ENCODE assay signal across 14 mouse cellular contexts in the genomic region with DNA sequence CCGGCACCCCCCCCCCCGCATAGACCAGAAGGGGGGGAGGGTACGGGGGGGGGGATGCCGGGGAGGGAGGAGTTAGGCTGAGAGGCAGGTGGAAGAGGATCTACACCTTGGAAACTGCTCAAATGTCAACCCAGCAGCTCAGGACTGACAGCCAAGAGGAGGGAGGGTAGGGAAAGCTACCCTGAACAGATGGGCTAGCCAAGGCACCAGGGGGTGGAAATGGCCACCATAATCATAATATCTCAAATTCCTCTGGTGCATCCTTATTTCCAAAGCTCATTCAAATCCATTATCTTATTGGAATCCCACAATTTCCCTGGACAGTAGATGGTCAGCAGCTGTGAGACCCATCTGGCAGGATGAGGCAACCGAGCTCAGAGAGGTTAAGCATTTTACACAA. TPM values are rescaled to one million over a fixed set of nuclear protein-coding genes. Genes with fewer than 3 reads are reported as not detected.
A peak's percentile ranks its signal among the peaks of the same experiment; 100 is the strongest.
DNase-seq lines count a peak whose midpoint lies in the region; ATAC-seq lines count a peak whose summit lies in the region.
"Had no signal": no experiment of that assay in that cellular context is flagged by ENCODE, and none has a peak within 500 bp of the region (broad histone marks: within the 10 kb centered on the region; RNA-seq: fewer than 3 reads in every experiment).

No protein-coding gene starts in this region.

- H3K4me3 ChIP-seq in midbrain, embryonic 10.5 days: peak overlapping the region; percentile 28; the same call in 1 of the 2 replicates
- H3K4me3 ChIP-seq in midbrain, embryonic 15.5 days: no peak overlapping the region
- no peak overlapping the region for H3K4me3 ChIP-seq in hindbrain, embryonic 13.5 days
- H3K4me3 ChIP-seq: erythroblast, embryonic 14.5 days; heart, embryonic 13.5 days; kidney, embryonic 15.5 days; megakaryocyte, embryonic 14.5 days had no signal

- no peaks in the 10 kb centered on the region for H3K27me3 ChIP-seq in midbrain, embryonic 10.5 days (ENCODE audit: low read depth, poor library complexity, severe bottlenecking)
- H3K27me3 ChIP-seq in midbrain, embryonic 15.5 days (replicated peaks): no peaks in the 10 kb centered on the region
- no peaks in the 10 kb centered on the region for H3K27me3 ChIP-seq in hindbrain, embryonic 13.5 days
- H3K27me3 ChIP-seq: megakaryocyte, embryonic 14.5 days had no signal

- H3K4me2 ChIP-seq in midbrain, embryonic 15.5 days: no peak overlapping the region
- H3K4me2 ChIP-seq in hindbrain, embryonic 13.5 days: peak overlapping the region; percentile 26
- H3K4me2 ChIP-seq: heart, embryonic 13.5 days; kidney, embryonic 15.5 days had no signal

- H3K4me1 ChIP-seq in midbrain, embryonic 10.5 days: peaks cover 73% of the 10 kb centered on the region
- peaks cover 31% of the 10 kb centered on the region for H3K4me1 ChIP-seq in midbrain, embryonic 15.5 days
- H3K4me1 ChIP-seq in hindbrain, embryonic 13.5 days (replicated peaks): peaks cover 69% of the 10 kb centered on the region
- H3K4me1 ChIP-seq: heart, embryonic 13.5 days; kidney, embryonic 15.5 days; megakaryocyte, embryonic 14.5 days had no signal

- no peak for DNase-seq in midbrain, embryonic 10.5 days (ENCODE audit: low spot score)
- peak; percentile 79 to 85 for DNase-seq in cerebellum, postnatal 10 days
- peak; percentile 42 for DNase-seq in retina, postnatal 1 day
- no peak for DNase-seq in lung, postnatal 25 days (ENCODE audit: low spot score)
- DNase-seq: lung, adult 18-20 months; right cerebral cortex, postnatal 25 days; thymus, postnatal 14 days had no signal

- H3K36me3 ChIP-seq in midbrain, embryonic 10.5 days: peaks cover 13% of the 10 kb centered on the region
- H3K36me3 ChIP-seq in midbrain, embryonic 15.5 days (replicated peaks): no peaks in the 10 kb centered on the region
- 0 out of 2 replicates have a peak, but pooled peaks cover under 1% of the 10 kb centered on the region for H3K36me3 ChIP-seq in hindbrain, embryonic 13.5 days
- H3K36me3 ChIP-seq: heart, embryonic 13.5 days; kidney, embryonic 15.5 days had no signal

- 26% methylated on average over 5 of the region's 5 CpGs for WGBS in midbrain, embryonic 10.5 days
- WGBS in midbrain, embryonic 15.5 days: 41% methylated on average over 2 of the region's 5 CpGs
- 36% methylated on average over 3 of the region's 5 CpGs for WGBS in hindbrain, embryonic 13.5 days

- ATAC-seq in midbrain, embryonic 15.5 days (replicated peaks): no peak
- ATAC-seq in hindbrain, embryonic 13.5 days (ENCODE audit: low FRiP score): no peak
- ATAC-seq in frontal cortex, adult (ENCODE audit: low TSS enrichment): no peak

- H3K9me3 ChIP-seq in midbrain, embryonic 10.5 days (replicated peaks): no peaks in the 10 kb centered on the region
- H3K9me3 ChIP-seq in midbrain, embryonic 15.5 days: no peaks in the 10 kb centered on the region
- no peaks in the 10 kb centered on the region for H3K9me3 ChIP-seq in hindbrain, embryonic 13.5 days
- H3K9me3 ChIP-seq: heart, embryonic 13.5 days; kidney, embryonic 15.5 days had no signal

- no peak overlapping the region for H3K9ac ChIP-seq in midbrain, embryonic 15.5 days
- no peak overlapping the region; the same call in 1 of the 2 replicates for H3K9ac ChIP-seq in hindbrain, embryonic 13.5 days
- H3K9ac ChIP-seq: heart, embryonic 13.5 days; kidney, embryonic 15.5 days had no signal

- H3K27ac ChIP-seq in midbrain, embryonic 10.5 days (replicated peaks): peak overlapping the region; percentile 87
- H3K27ac ChIP-seq in midbrain, embryonic 15.5 days: no peak overlapping the region; the same call in 1 of the 2 replicates
- peak overlapping the region; percentile 84 for H3K27ac ChIP-seq in hindbrain, embryonic 13.5 days
- H3K27ac ChIP-seq: heart, embryonic 13.5 days; kidney, embryonic 15.5 days had no signal

RNA-seq across cellular contexts. Expression of a gene that starts 19.7 kb away (rescaled TPM):
- polyA plus RNA-seq in midbrain, embryonic 10.5 days (2016; fragmentation: Nextera tagmentation; extraction: Ambion mirVana): 10.0 and 14.6 TPM in 2 replicates
- 19.3 and 20.0 TPM in 2 replicates for polyA plus RNA-seq in midbrain, embryonic 15.5 days (2015; fragmentation: Nextera tagmentation; extraction: Ambion mirVana)
- polyA plus RNA-seq in hindbrain, embryonic 13.5 days (2015; fragmentation: Nextera tagmentation; extraction: Ambion mirVana): 21.8 and 23.6 TPM in 2 replicates
- polyA plus RNA-seq: erythroblast, embryonic 14.5 days had no signal

Comparison
In these comparisons a context has a peak if more than half of its experiments do, and no peak if none do; other contexts are left out.
1. DNase-seq: peak in cerebellum, postnatal 10 days (2 of 2) and retina, postnatal 1 day (single experiment); none in midbrain, embryonic 10.5 days (single experiment) and lung, postnatal 25 days (single experiment).